Mouse (Mus musculus): ENCODE measurements around the gene Man2b1.
A peak's percentile ranks its signal among the peaks of the same experiment; 100 is the strongest.

Gene Man2b1

GRCm38 (mm10) chr8:85083108-85083813 is at the start of gene Man2b1:
Man2b1 (plus strand) TSS chr8:85083270.
- peaks cover 2% of the 10 kb centered on the region for H3K36me3 ChIP-seq (ENCODE audit: control insufficient read depth, insufficient read depth, low read length, poor library complexity, severe bottlenecking)
- peak; percentile 89 for DNase-seq (ENCODE audit: low read depth, low spot score)
- no peaks in the 10 kb centered on the region for H3K27me3 ChIP-seq (ENCODE audit: control insufficient read depth, insufficient read depth, low read length, poor library complexity, severe bottlenecking)

GRCm38 (mm10) chr8:85033867-85034266 is 49.2 kb upstream of the Man2b1 start:
- Histone ChIP-seq H3K27me3 (ENCODE audit: control insufficient read depth, insufficient read depth, low read length, poor library complexity, severe bottlenecking) (no peaks in the 10 kb centered on the region), H3K36me3 (ENCODE audit: control insufficient read depth, insufficient read depth, low read length, poor library complexity, severe bottlenecking) (peaks cover 3% of the 10 kb centered on the region)
- DNase-seq (ENCODE audit: low read depth, low spot score), result no peak

- H3K27me3 ChIP-seq (ENCODE audit: control insufficient read depth, insufficient read depth, low read length, poor library complexity, severe bottlenecking), result no peaks in the 10 kb centered on the region
- DNase-seq (ENCODE audit: low read depth, low spot score), result peak; percentile 94
- no peaks in the 10 kb centered on the region; the same call in 1 of the 2 replicates for H3K36me3 ChIP-seq (ENCODE audit: control insufficient read depth, insufficient read depth, low read length, poor library complexity, severe bottlenecking)
Measured at GRCm38 (mm10) chr8:85034764-85035163, 48.3 kb upstream of the Man2b1 start.

GRCm38 (mm10) chr8:85035165-85035727 is 47.8 kb upstream of the Man2b1 start:
- DNase-seq (ENCODE audit: low read depth, low spot score), result no peak
- Histone ChIP-seq H3K36me3 (ENCODE audit: control insufficient read depth, insufficient read depth, low read length, poor library complexity, severe bottlenecking) (no peaks in the 10 kb centered on the region; the same call in 1 of the 2 replicates), H3K27me3 (ENCODE audit: control insufficient read depth, insufficient read depth, low read length, poor library complexity, severe bottlenecking) (no peaks in the 10 kb centered on the region)

- Histone ChIP-seq H3K36me3 (ENCODE audit: control insufficient read depth, insufficient read depth, low read length, poor library complexity, severe bottlenecking) (no peaks in the 10 kb centered on the region; the same call in 1 of the 2 replicates), H3K27me3 (ENCODE audit: control insufficient read depth, insufficient read depth, low read length, poor library complexity, severe bottlenecking) (no peaks in the 10 kb centered on the region)
- DNase-seq (ENCODE audit: low read depth, low spot score), result peak; percentile 43
Measured at GRCm38 (mm10) chr8:85035728-85036310, 47.3 kb upstream of the Man2b1 start.

GRCm38 (mm10) chr8:85036381-85036717 is 46.7 kb upstream of the Man2b1 start:
- DNase-seq (ENCODE audit: low read depth, low spot score), result no peak
- Histone ChIP-seq H3K27me3 (ENCODE audit: control insufficient read depth, insufficient read depth, low read length, poor library complexity, severe bottlenecking) (no peaks in the 10 kb centered on the region), H3K36me3 (ENCODE audit: control insufficient read depth, insufficient read depth, low read length, poor library complexity, severe bottlenecking) (no peaks in the 10 kb centered on the region; the same call in 1 of the 2 replicates)

- peak; percentile 96 for DNase-seq (ENCODE audit: low read depth, low spot score)
- Histone ChIP-seq H3K36me3 (ENCODE audit: control insufficient read depth, insufficient read depth, low read length, poor library complexity, severe bottlenecking) (no peaks in the 10 kb centered on the region; the same call in 1 of the 2 replicates), H3K27me3 (ENCODE audit: control insufficient read depth, insufficient read depth, low read length, poor library complexity, severe bottlenecking) (no peaks in the 10 kb centered on the region)
Measured at GRCm38 (mm10) chr8:85036718-85037365, 46.2 kb upstream of the Man2b1 start, which contains the start of gene Tnpo2. Tnpo2 (plus strand) TSS chr8:85036915.

- Histone ChIP-seq H3K27me3 (ENCODE audit: control insufficient read depth, insufficient read depth, low read length, poor library complexity, severe bottlenecking) (no peaks in the 10 kb centered on the region), H3K36me3 (ENCODE audit: control insufficient read depth, insufficient read depth, low read length, poor library complexity, severe bottlenecking) (no peaks in the 10 kb centered on the region; the same call in 1 of the 2 replicates)
- DNase-seq (ENCODE audit: low read depth, low spot score), result no peak
Measured at GRCm38 (mm10) chr8:85037366-85037680, 45.7 kb upstream of the Man2b1 start.

- DNase-seq (ENCODE audit: low read depth, low spot score), result peak; percentile 34
- Histone ChIP-seq H3K27me3 (ENCODE audit: control insufficient read depth, insufficient read depth, low read length, poor library complexity, severe bottlenecking) (no peaks in the 10 kb centered on the region), H3K36me3 (ENCODE audit: control insufficient read depth, insufficient read depth, low read length, poor library complexity, severe bottlenecking) (no peaks in the 10 kb centered on the region; the same call in 1 of the 2 replicates)
Measured at GRCm38 (mm10) chr8:85037681-85038531, 45.2 kb upstream of the Man2b1 start.

- Histone ChIP-seq H3K36me3 (ENCODE audit: control insufficient read depth, insufficient read depth, low read length, poor library complexity, severe bottlenecking) (peaks cover 11% of the 10 kb centered on the region), H3K27me3 (ENCODE audit: control insufficient read depth, insufficient read depth, low read length, poor library complexity, severe bottlenecking) (no peaks in the 10 kb centered on the region)
- DNase-seq (ENCODE audit: low read depth, low spot score), result no peak
Measured at GRCm38 (mm10) chr8:85043619-85044018, 39.5 kb upstream of the Man2b1 start.

- H3K36me3 ChIP-seq (ENCODE audit: control insufficient read depth, insufficient read depth, low read length, poor library complexity, severe bottlenecking), result peaks cover 8% of the 10 kb centered on the region
- DNase-seq (ENCODE audit: low read depth, low spot score), result no peak
- no peaks in the 10 kb centered on the region for H3K27me3 ChIP-seq (ENCODE audit: control insufficient read depth, insufficient read depth, low read length, poor library complexity, severe bottlenecking)
Measured at GRCm38 (mm10) chr8:85057367-85057766, 25.7 kb upstream of the Man2b1 start.

- no peaks in the 10 kb centered on the region for H3K27me3 ChIP-seq (ENCODE audit: control insufficient read depth, insufficient read depth, low read length, poor library complexity, severe bottlenecking)
- H3K36me3 ChIP-seq (ENCODE audit: control insufficient read depth, insufficient read depth, low read length, poor library complexity, severe bottlenecking), result peaks cover 2% of the 10 kb centered on the region
- peak; percentile 93 for DNase-seq (ENCODE audit: low read depth, low spot score)
Measured at GRCm38 (mm10) chr8:85059879-85060616, 23.0 kb upstream of the Man2b1 start, which contains the start of gene Fbxw9. Fbxw9 (plus strand) TSS chr8:85060055.

- DNase-seq (ENCODE audit: low read depth, low spot score), result no peak
- H3K27me3 ChIP-seq (ENCODE audit: control insufficient read depth, insufficient read depth, low read length, poor library complexity, severe bottlenecking), result no peaks in the 10 kb centered on the region
- no peaks in the 10 kb centered on the region for H3K36me3 ChIP-seq (ENCODE audit: control insufficient read depth, insufficient read depth, low read length, poor library complexity, severe bottlenecking)
Measured at GRCm38 (mm10) chr8:85062603-85063002, 20.5 kb upstream of the Man2b1 start.

- DNase-seq (ENCODE audit: low read depth, low spot score), result no peak
- no peaks in the 10 kb centered on the region for H3K27me3 ChIP-seq (ENCODE audit: control insufficient read depth, insufficient read depth, low read length, poor library complexity, severe bottlenecking)
Measured at GRCm38 (mm10) chr8:85065213-85065612, 17.9 kb upstream of the Man2b1 start.

More at GRCm38 (mm10) chr8:85065213-85065612, 17.9 kb upstream of the Man2b1 start:
- no peaks in the 10 kb centered on the region for H3K36me3 ChIP-seq (ENCODE audit: control insufficient read depth, insufficient read depth, low read length, poor library complexity, severe bottlenecking)
